Mouse (Mus musculus) kidney, adult 2 months (tissue): ENCODE measurements around the gene Ccr8.

Source experiments
- CTCF ChIP-seq: fragments of 200-500 bp; conservative IDR thresholded peaks from 2 replicates; pipeline ENCODE4 v1.5.1; 2011; ENCODE audit warnings: low read depth, mild to moderate bottlenecking, control low read depth, low read length, moderate library complexity, mixed read lengths; ENCODE audit not compliant: insufficient read depth, insufficient read length
- POLR2A ChIP-seq: fragments of 200-500 bp; IDR thresholded peaks from one replicate; pipeline ENCODE4 v1.6.1; 2011; ENCODE audit warnings: low read depth, low read length, control low read depth

GRCm38 (mm10) chr9:120082691-120083090 lies 9.2 kb upstream of the Ccr8 start:
- TF ChIP-seq CTCF (no peak), POLR2A (no peak)
